11 mouse cellular contexts compared by ENCODE assay signal in the genomic region with DNA sequence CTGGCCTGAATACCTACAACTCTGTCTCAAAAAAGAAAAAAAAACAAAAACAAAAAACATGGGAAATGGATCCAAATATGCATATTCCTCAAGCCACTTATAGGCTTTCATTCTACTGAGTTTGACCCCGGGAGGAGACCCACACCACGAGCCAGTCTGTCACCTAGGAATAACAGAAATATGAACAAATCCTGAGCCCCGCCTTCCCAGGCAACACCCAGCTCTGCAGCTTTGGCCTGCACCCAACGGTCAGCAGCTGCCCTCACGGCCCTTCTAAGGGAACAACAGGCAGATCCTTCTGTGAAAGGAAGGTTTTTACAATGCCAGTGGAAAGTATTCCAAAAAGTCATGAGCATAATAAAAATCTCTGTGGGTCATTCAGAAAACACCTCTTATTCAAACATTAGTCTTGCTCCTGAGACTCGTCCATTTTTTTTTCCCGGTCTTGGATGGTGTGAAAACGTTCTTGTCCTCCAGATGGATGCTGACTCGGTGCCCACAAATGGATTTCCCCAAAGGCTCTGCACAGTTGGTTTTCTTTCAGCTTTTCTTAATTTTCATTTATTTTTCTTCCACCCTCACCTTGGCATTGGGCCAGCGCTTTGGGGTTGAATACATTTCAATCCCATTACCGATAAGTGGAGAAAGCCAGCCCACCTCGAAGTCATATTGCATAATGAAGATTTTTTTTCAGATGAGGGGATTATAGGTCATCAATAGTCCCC.
A peak's percentile ranks its signal among the peaks of the same experiment; 100 is the strongest.
DNase-seq lines count a peak whose midpoint lies in the region; ATAC-seq and TF ChIP-seq lines count a peak whose summit lies in the region.
"Had no signal": no experiment of that assay in that cellular context is flagged by ENCODE, and none has a peak within 500 bp of the region (broad histone marks: within the 10 kb centered on the region; RNA-seq: fewer than 3 reads in every experiment).

No protein-coding gene starts in this region.

- H3K4me3 ChIP-seq in limb, embryonic 12.5 days (replicated peaks), result no peak overlapping the region
- H3K4me3 ChIP-seq in limb, embryonic 10.5 days, result no peak overlapping the region
- no peak overlapping the region for H3K4me3 ChIP-seq in liver, embryonic 11.5 days (ENCODE audit: low read depth, low read length)
- H3K4me3 ChIP-seq: liver, embryonic 15.5 days had no signal

- H3K27ac ChIP-seq in limb, embryonic 12.5 days, result peak overlapping the region; percentile 57; the same call in 1 of the 2 replicates
- H3K27ac ChIP-seq in limb, embryonic 10.5 days, result no peak overlapping the region
- no peak overlapping the region for H3K27ac ChIP-seq in liver, embryonic 11.5 days (ENCODE audit: low read depth, low read length)
- H3K27ac ChIP-seq: liver, embryonic 15.5 days had no signal

- peak; percentile 23 for DNase-seq in adrenal gland, adult 2 months
- DNase-seq in adrenal gland, adult 18-20 months (ENCODE audit: low spot score in 2 of 2), result no peak
- DNase-seq in limb, embryonic 10.5 days (ENCODE audit: low spot score), result no peak
- DNase-seq in brain, embryonic 14.5 days (ENCODE audit: low read depth), result peak; percentile 89
- DNase-seq in heart, postnatal 10 days, result peak; percentile 22 to 24
- no peak for DNase-seq in kidney, adult 8-10 months
- DNase-seq in liver, embryonic 11.5 days (ENCODE audit: low spot score), result no peak
- DNase-seq: embryo, embryonic 11 days; thymus, adult 2 months had no signal

- no peaks in the 10 kb centered on the region for H3K36me3 ChIP-seq in limb, embryonic 12.5 days
- H3K36me3 ChIP-seq in limb, embryonic 10.5 days, result no peaks in the 10 kb centered on the region
- no peaks in the 10 kb centered on the region for H3K36me3 ChIP-seq in liver, embryonic 11.5 days (ENCODE audit: control insufficient read depth, insufficient read depth, low read length)
- H3K36me3 ChIP-seq: liver, embryonic 15.5 days had no signal

- no peak for ATAC-seq in limb, embryonic 12.5 days (ENCODE audit: insufficient number of reproducible peaks, insufficient read depth, low FRiP score, low TSS enrichment, low read depth)
- no peak for ATAC-seq in liver, embryonic 11.5 days (replicated peaks; ENCODE audit: low FRiP score)

- no peaks in the 10 kb centered on the region for H3K9me3 ChIP-seq in limb, embryonic 12.5 days
- H3K9me3 ChIP-seq in limb, embryonic 10.5 days (replicated peaks), result no peaks in the 10 kb centered on the region
- H3K9me3 ChIP-seq in liver, embryonic 11.5 days (ENCODE audit: control insufficient read depth, low read length), result no peaks in the 10 kb centered on the region
- H3K9me3 ChIP-seq: liver, embryonic 15.5 days had no signal

- intact Hi-C loops in heart, postnatal 10 days (cut with DNase I), result no loop called here

- TF ChIP-seq POLR2A in brain, embryonic 14.5 days (IDR thresholded peaks at IDR 0.05; ENCODE audit: borderline replicate concordance, extremely low read depth, insufficient read depth, insufficient read length, poor library complexity, severe bottlenecking), result no peak

- H3K27me3 ChIP-seq in limb, embryonic 12.5 days, result no peaks in the 10 kb centered on the region
- no peaks in the 10 kb centered on the region for H3K27me3 ChIP-seq in limb, embryonic 10.5 days (ENCODE audit: low read depth, poor library complexity, severe bottlenecking)
- H3K27me3 ChIP-seq in liver, embryonic 11.5 days (replicated peaks; ENCODE audit: control insufficient read depth, insufficient read depth, low read length), result no peaks in the 10 kb centered on the region
- H3K27me3 ChIP-seq: liver, embryonic 15.5 days had no signal

- WGBS in limb, embryonic 12.5 days, result 73% methylated on average over 12 of the region's 12 CpGs
- WGBS in limb, embryonic 10.5 days, result 90% methylated on average over 12 of the region's 12 CpGs
- 75% methylated on average over 12 of the region's 12 CpGs for WGBS in liver, embryonic 11.5 days

- H3K4me2 ChIP-seq in limb, embryonic 12.5 days, result no peak overlapping the region
- H3K4me2 ChIP-seq in liver, embryonic 11.5 days, result no peak overlapping the region
- H3K4me2 ChIP-seq: liver, embryonic 15.5 days had no signal

- H3K9ac ChIP-seq in limb, embryonic 12.5 days (replicated peaks), result no peak overlapping the region
- no peak overlapping the region for H3K9ac ChIP-seq in liver, embryonic 11.5 days (ENCODE audit: low read depth, low read length)
- H3K9ac ChIP-seq: liver, embryonic 15.5 days had no signal

- H3K4me1 ChIP-seq in limb, embryonic 12.5 days (replicated peaks), result no peaks in the 10 kb centered on the region
- no peaks in the 10 kb centered on the region for H3K4me1 ChIP-seq in limb, embryonic 10.5 days
- H3K4me1 ChIP-seq in liver, embryonic 11.5 days (replicated peaks; ENCODE audit: control insufficient read depth, insufficient read depth, low read length), result no peaks in the 10 kb centered on the region
- H3K4me1 ChIP-seq: liver, embryonic 15.5 days had no signal

- no peak for TF ChIP-seq CTCF in brain, embryonic 14.5 days (IDR thresholded peaks at IDR 0.05; ENCODE audit: borderline replicate concordance, extremely low read depth, insufficient read depth, insufficient read length)

Comparison
In these comparisons a context has a peak if more than half of its experiments do, and no peak if none do; other contexts are left out.
1. DNase-seq: peak in adrenal gland, adult 2 months (single experiment), brain, embryonic 14.5 days (single experiment) and heart, postnatal 10 days (2 of 2); none in adrenal gland, adult 18-20 months (0 of 2), limb, embryonic 10.5 days (single experiment), kidney, adult 8-10 months (0 of 2) and liver, embryonic 11.5 days (single experiment).